Mouse (Mus musculus) MEL (cell line): ENCODE measurements around the gene Mta3. TPM values are rescaled to one million over a fixed set of nuclear protein-coding genes. Genes with fewer than 3 reads are reported as not detected.

Source experiments
- DNase-seq: peaks from one replicate; pipeline ENCODE4 v3.0.0; 2011; ENCODE audit warnings: low read depth, low spot score
- H3K27ac ChIP-seq: 2 replicates; pipeline ENCODE4 v1.5.1; 2012; ENCODE audit warnings: low read depth, mild to moderate bottlenecking, control low read depth, low read length, moderate library complexity; ENCODE audit not compliant: control insufficient read depth
- H3K27me3 ChIP-seq, 2 experiments: fragments of 150-350 bp in 1 of 2; sonication (generic) in 1 of 2; 2 replicates each; pipeline ENCODE4 v1.6.1; 2012; ENCODE audit warnings: low read length in 2 of 2, mild to moderate bottlenecking in 2 of 2, improper control_type of control experiment in 1 of 2, moderate library complexity in 1 of 2; ENCODE audit not compliant: insufficient read depth in 2 of 2, control insufficient read depth in 1 of 2
- H3K36me3 ChIP-seq, 2 experiments: 2 replicates each; pipeline ENCODE4 v1.6.1; 2012 to 2014; ENCODE audit warnings: low read length in 2 of 2, improper control_type of control experiment in 1 of 2, inconsistent platforms in 1 of 2, mild to moderate bottlenecking in 1 of 2; ENCODE audit not compliant: insufficient read depth in 2 of 2, control insufficient read depth in 1 of 2
- H3K4me1 ChIP-seq, 2 experiments: fragments of 150-350 bp in 1 of 2; sonication (generic) in 1 of 2; 2 replicates each; pipeline ENCODE4 v1.6.1; 2012; ENCODE audit warnings: low read length in 2 of 2, improper control_type of control experiment in 1 of 2, mild to moderate bottlenecking in 1 of 2; ENCODE audit not compliant: insufficient read depth in 2 of 2, control insufficient read depth in 1 of 2
- H3K4me3 ChIP-seq, 2 experiments: fragments of 150-350 bp in 1 of 2; sonication (generic) in 1 of 2; 2 replicates each; pipeline ENCODE4 v1.5.1; 2012; ENCODE audit warnings: low read depth in 2 of 2, low read length in 2 of 2, mild to moderate bottlenecking in 2 of 2, moderate library complexity in 2 of 2, control low read depth in 1 of 2, improper control_type of control experiment in 1 of 2; ENCODE audit not compliant: control insufficient read depth in 1 of 2, insufficient read depth in 1 of 2
- H3K79me2 ChIP-seq: 2 replicates; pipeline ENCODE4 v1.6.1; 2012; ENCODE audit warnings: mild to moderate bottlenecking, low read length, moderate library complexity; ENCODE audit not compliant: control insufficient read depth, poor library complexity, insufficient read depth
- H3K9ac ChIP-seq: 2 replicates; pipeline ENCODE4 v1.6.1; 2012; ENCODE audit warnings: low read depth, mild to moderate bottlenecking, control low read depth, low read length, moderate library complexity; ENCODE audit not compliant: control insufficient read depth, poor library complexity, severe bottlenecking
- H3K9me3 ChIP-seq: fragments of 150-350 bp; sonication (generic); replicated peaks from 2 replicates; pipeline ENCODE4 v1.6.1; 2012; ENCODE audit warnings: mild to moderate bottlenecking, low read length, improper control_type of control experiment, moderate library complexity; ENCODE audit not compliant: insufficient read depth
- BHLHE40 ChIP-seq: IDR thresholded peaks from 2 replicates; pipeline ENCODE4 v1.6.1; 2012; ENCODE audit warnings: low read depth, mild to moderate bottlenecking, inconsistent platforms, low read length, improper control_type of control experiment, borderline replicate concordance
- CHD1 ChIP-seq: IDR thresholded peaks from 2 replicates; pipeline ENCODE4 v1.6.1; 2012; ENCODE audit warnings: low read depth, mild to moderate bottlenecking, inconsistent platforms, low read length, improper control_type of control experiment
- EP300 ChIP-seq, 2 experiments: IDR thresholded peaks; 2 replicates each; pipeline ENCODE4 v1.6.1; 2011; ENCODE audit warnings: improper control_type of control experiment in 2 of 2, low read length in 2 of 2, low read depth in 1 of 2, mild to moderate bottlenecking in 1 of 2
- HCFC1 ChIP-seq: IDR thresholded peaks from 2 replicates; pipeline ENCODE4 v1.6.1; 2012; ENCODE audit warnings: low read depth, mild to moderate bottlenecking, inconsistent platforms, low read length, improper control_type of control experiment, moderate library complexity
- JUND ChIP-seq: IDR thresholded peaks from 2 replicates; pipeline ENCODE4 v1.6.1; 2011; ENCODE audit warnings: low read depth, mild to moderate bottlenecking, improper control_type of control experiment, low read length
- MAX ChIP-seq: IDR thresholded peaks from 2 replicates; pipeline ENCODE4 v1.6.1; 2011; ENCODE audit warnings: low read length, improper control_type of control experiment
- MEF2A ChIP-seq: IDR thresholded peaks from 2 replicates; pipeline ENCODE4 v1.6.1; 2014; ENCODE audit warnings: low read depth, mild to moderate bottlenecking, inconsistent platforms, low read length, improper control_type of control experiment; ENCODE audit not compliant: poor library complexity, insufficient replicate concordance, severe bottlenecking; ENCODE audit errors: extremely low read depth
- MXI1 ChIP-seq: IDR thresholded peaks from 2 replicates; pipeline ENCODE4 v1.6.1; 2011; ENCODE audit warnings: mild to moderate bottlenecking, low read depth, low read length, improper control_type of control experiment
- MYB ChIP-seq: IDR thresholded peaks from 2 replicates; pipeline ENCODE4 v1.6.1; 2011; ENCODE audit warnings: mild to moderate bottlenecking, low read depth, low read length, improper control_type of control experiment
- MYC ChIP-seq: IDR thresholded peaks from 2 replicates; pipeline ENCODE4 v1.6.1; 2011; ENCODE audit warnings: low read depth, mild to moderate bottlenecking, low read length, improper control_type of control experiment, moderate library complexity
- NELFE ChIP-seq: IDR thresholded peaks from 2 replicates; pipeline ENCODE4 v1.6.1; 2011; ENCODE audit warnings: low read depth, low read length, improper control_type of control experiment
- NRF1 ChIP-seq: IDR thresholded peaks from 2 replicates; pipeline ENCODE4 v1.6.1; 2014; ENCODE audit warnings: low read depth, mild to moderate bottlenecking, inconsistent platforms, low read length, improper control_type of control experiment, moderate library complexity; ENCODE audit not compliant: poor library complexity, insufficient read depth, severe bottlenecking
- POLR2A ChIP-seq, 2 experiments: IDR thresholded peaks; 2 replicates each; pipeline ENCODE4 v1.6.1; 2011 to 2012; ENCODE audit warnings: low read length in 2 of 2, mild to moderate bottlenecking in 2 of 2, control low read depth in 1 of 2, improper control_type of control experiment in 1 of 2, low read depth in 1 of 2, moderate library complexity in 1 of 2; ENCODE audit not compliant: control insufficient read depth in 1 of 2, insufficient read depth in 1 of 2, poor library complexity in 1 of 2
- POLR2AphosphoS5 ChIP-seq: IDR thresholded peaks from 2 replicates; pipeline ENCODE4 v1.6.1; 2012; ENCODE audit warnings: low read depth, borderline replicate concordance, mild to moderate bottlenecking, inconsistent platforms, low read length, moderate library complexity, mixed read lengths
- RAD21 ChIP-seq: IDR thresholded peaks from 2 replicates; pipeline ENCODE4 v1.6.1; 2011; ENCODE audit warnings: mild to moderate bottlenecking, low read depth, low read length, improper control_type of control experiment
- RCOR1 ChIP-seq: IDR thresholded peaks from 2 replicates; pipeline ENCODE4 v1.6.1; 2012; ENCODE audit warnings: low read depth, mild to moderate bottlenecking, inconsistent platforms, low read length, improper control_type of control experiment
- SIN3A ChIP-seq: IDR thresholded peaks from 2 replicates; pipeline ENCODE4 v1.6.1; 2012; ENCODE audit warnings: low read length, improper control_type of control experiment, inconsistent platforms
- SMC3 ChIP-seq: IDR thresholded peaks from 2 replicates; pipeline ENCODE4 v1.6.1; 2011; ENCODE audit warnings: low read depth, low read length, improper control_type of control experiment
- TAL1 ChIP-seq: IDR thresholded peaks from 2 replicates; pipeline ENCODE4 v1.6.1; 2012; ENCODE audit warnings: mild to moderate bottlenecking, inconsistent platforms, low read length, moderate library complexity, mixed read lengths
- TBP ChIP-seq: IDR thresholded peaks from 2 replicates; pipeline ENCODE4 v1.8.0; 2011; ENCODE audit warnings: low read depth, low read length, improper control_type of control experiment
- TCF12 ChIP-seq: IDR thresholded peaks from 2 replicates; pipeline ENCODE4 v1.6.1; 2014; ENCODE audit warnings: low read depth, mild to moderate bottlenecking, inconsistent platforms, low read length, improper control_type of control experiment, moderate library complexity
- ZC3H11A ChIP-seq: IDR thresholded peaks from 2 replicates; pipeline ENCODE4 v1.6.1; 2012; ENCODE audit warnings: low read depth, mild to moderate bottlenecking, inconsistent platforms, low read length, improper control_type of control experiment
- polyA plus RNA-seq, 2 experiments: library from polyadenylated mRNA; stranded (reverse) in 1 of 2; unstranded in 1 of 2; fragments of >175 nt in 1 of 2; fragments of >200 nt in 1 of 2; gene quantifications; 2 replicates each; pipeline versions ENCODE4 v1.2.1 to v1.2.4; 2012; ENCODE audit warnings: low replicate concordance in 2 of 2, low read depth in 1 of 2; ENCODE audit not compliant: insufficient read length in 2 of 2, insufficient read depth in 1 of 2, missing spikeins in 1 of 2
- total RNA-seq: library from RNA; depleted of rRNA; stranded (reverse); fragments of 300-350 nt; gene quantifications from 2 replicates; pipeline ENCODE4 v1.2.3, GENCODE M21; 2012

Mta3 gene
- total and polyA plus RNA-seq, 3 experiments, result 28.8 to 58.2 TPM; not detected in 1

- no peak overlapping the region for H3K27ac ChIP-seq
- no peaks in the 10 kb centered on the region for H3K27me3 ChIP-seq
- H3K79me2 ChIP-seq, result no peaks in the 10 kb centered on the region
- no peaks in the 10 kb centered on the region for H3K36me3 ChIP-seq
- no peak for TF ChIP-seq MYB
- TF ChIP-seq POLR2AphosphoS5, result no peak
- TF ChIP-seq RAD21, result no peak
- no peak for TF ChIP-seq MXI1
- no peak for TF ChIP-seq TBP
- no peak for TF ChIP-seq NRF1
- peaks cover 2 to 17% of the 10 kb centered on the region in 2 experiments; a peak in 3 of 4 replicates for H3K4me1 ChIP-seq
- no peak for DNase-seq
- no peak overlapping the region for H3K9ac ChIP-seq
- no peak overlapping the region for H3K4me3 ChIP-seq
- no peaks in the 10 kb centered on the region for H3K9me3 ChIP-seq
Observed at GRCm38 (mm10) chr17:83834120-83834519, 128.2 kb downstream of the Mta3 start.

DNA sequence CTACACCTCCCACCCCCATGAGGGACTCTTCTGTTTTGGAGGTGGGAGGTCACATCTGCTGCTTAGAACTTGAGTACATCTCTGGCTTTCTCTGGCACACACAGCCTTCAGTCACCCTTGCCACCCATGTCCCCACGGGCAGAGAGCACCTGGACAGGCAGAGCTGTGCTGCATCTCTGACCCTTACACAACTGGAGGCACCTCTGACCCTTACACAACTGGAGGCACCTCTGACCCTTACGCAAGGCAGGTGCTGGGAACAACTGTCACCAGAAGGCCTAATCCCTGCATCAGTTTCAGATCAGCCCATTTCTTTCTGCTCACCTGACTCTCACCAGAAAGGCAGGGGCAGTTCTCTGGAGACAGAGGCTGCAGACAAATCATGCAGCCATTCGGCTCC is 130.1 kb downstream of the Mta3 start:
- H3K4me1 ChIP-seq, result peaks cover 0 to 4% of the 10 kb centered on the region in 2 experiments; a peak in 1 of 4 replicates
- H3K4me3 ChIP-seq, result no peak overlapping the region
- no peak for DNase-seq
- no peaks in the 10 kb centered on the region for H3K9me3 ChIP-seq
- H3K79me2 ChIP-seq, result no peaks in the 10 kb centered on the region
- H3K27me3 ChIP-seq, result no peaks in the 10 kb centered on the region
- no peak overlapping the region for H3K27ac ChIP-seq
- no peak overlapping the region for H3K9ac ChIP-seq
- H3K36me3 ChIP-seq, result no peaks in the 10 kb centered on the region
- TF ChIP-seq CHD1 (no peak), JUND (no peak), ZC3H11A (no peak), MEF2A (no peak), BHLHE40 (no peak), NELFE (no peak), TAL1 (no peak), MAX (no peak), EP300 (IDR thresholded peaks at IDR 0.05; ENCODE audit: low read depth in 1 of 2, low read length in 2 of 2) (no peak), POLR2A (IDR thresholded peaks at IDR 0.05; ENCODE audit: control insufficient read depth in 1 of 2, insufficient read depth in 1 of 2, low read depth in 1 of 2, low read length in 2 of 2, poor library complexity in 1 of 2) (no peak), MYC (no peak), TCF12 (no peak), RCOR1 (no peak), SMC3 (no peak), HCFC1 (no peak), SIN3A (no peak)
